9 mouse cellular contexts compared by ENCODE assay signal in the genomic region with DNA sequence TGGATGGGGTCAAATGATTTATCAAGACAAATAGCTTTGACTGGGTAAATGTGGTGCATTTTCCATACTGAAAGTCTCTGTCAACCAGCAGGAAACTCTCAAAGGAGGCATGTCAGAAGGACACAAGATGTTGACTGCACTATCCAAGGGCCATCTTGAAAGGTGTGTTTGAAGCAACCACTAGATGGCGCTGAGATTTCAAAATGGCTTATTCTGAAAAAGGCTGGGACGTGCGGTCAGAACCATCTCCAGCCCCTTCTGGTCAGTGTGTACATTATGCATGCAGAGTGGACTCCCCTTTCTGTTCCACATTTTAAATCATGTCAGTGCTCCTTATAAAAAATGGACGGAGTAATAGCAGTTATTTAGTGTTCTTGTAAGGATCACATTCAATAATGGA.
DNase-seq lines count a peak whose midpoint lies in the region; ATAC-seq and TF ChIP-seq lines count a peak whose summit lies in the region.
"Had no signal": no experiment of that assay in that cellular context is flagged by ENCODE, and none has a peak within 500 bp of the region (broad histone marks: within the 10 kb centered on the region; RNA-seq: fewer than 3 reads in every experiment).

No protein-coding gene starts in this region.

- H3K27me3 ChIP-seq in ES-Bruce4 (ENCODE audit: control insufficient read depth, insufficient read depth, low read length, poor library complexity, severe bottlenecking): no peaks in the 10 kb centered on the region
- H3K27me3 ChIP-seq in hindbrain, postnatal 0 days (ENCODE audit: insufficient read depth, low read length): no peaks in the 10 kb centered on the region
- H3K27me3 ChIP-seq in neural tube, embryonic 11.5 days (ENCODE audit: control insufficient read depth, insufficient read depth, low read length): no peaks in the 10 kb centered on the region

- ATAC-seq in hindbrain, postnatal 0 days: peak; percentile 76; the same call in 1 of the 2 replicates
- peak; percentile 67 for ATAC-seq in neural tube, embryonic 11.5 days (ENCODE audit: insufficient read depth, low FRiP score, low TSS enrichment)

- TF ChIP-seq CTCF in ES-Bruce4 (IDR thresholded peaks at IDR 0.05; ENCODE audit: low read depth, low read length): peak; percentile 41
- TF ChIP-seq CTCF in hindbrain, postnatal 0 days (IDR thresholded peaks at IDR 0.05; ENCODE audit: low read depth): peak; percentile 79

- TF ChIP-seq POLR2A in ES-Bruce4 (IDR thresholded peaks at IDR 0.05; ENCODE audit: insufficient read depth, low read length): no peak

- DNase-seq in gastrocnemius, postnatal 10 days: peak; percentile 5
- no peak for DNase-seq in gastrocnemius, adult 8-10 months (ENCODE audit: low spot score in 2 of 2)
- peak; percentile 11 to 28 for DNase-seq in cerebellum, postnatal 36 days
- peak; percentile 77 for DNase-seq in hindbrain, postnatal 0 days (ENCODE audit: low spot score)
- DNase-seq in left cerebral cortex, postnatal 25 days (ENCODE audit: low spot score in 2 of 2): peak; percentile 40 to 47
- peak; percentile 70 for DNase-seq in neural tube, embryonic 11.5 days (ENCODE audit: low spot score)
- DNase-seq in spleen, postnatal 36 days (ENCODE audit: low spot score in 2 of 2): no peak

- intact Hi-C loops in left cerebral cortex, postnatal 25 days (cut with DNase I): loop anchor here (2.0 to 5.0 kb wide), 2 partner anchors 369 to 1428 kb away; no protein-coding TSS in a partner anchor

- H3K9ac ChIP-seq in ES-Bruce4 (ENCODE audit: low read depth, poor library complexity, severe bottlenecking): no peak overlapping the region
- H3K9ac ChIP-seq in hindbrain, postnatal 0 days (replicated peaks; ENCODE audit: low read length): no peak overlapping the region
- no peak overlapping the region for H3K9ac ChIP-seq in neural tube, embryonic 11.5 days (ENCODE audit: low read length)

- H3K4me1 ChIP-seq in ES-Bruce4 (ENCODE audit: control insufficient read depth, insufficient read depth, low read length): no peaks in the 10 kb centered on the region
- no peaks in the 10 kb centered on the region for H3K4me1 ChIP-seq in hindbrain, postnatal 0 days (ENCODE audit: insufficient read depth, low read length)
- H3K4me1 ChIP-seq in neural tube, embryonic 11.5 days (ENCODE audit: control insufficient read depth, insufficient read depth, low read length): no peaks in the 10 kb centered on the region

- no peak overlapping the region for H3K27ac ChIP-seq in ES-Bruce4 (ENCODE audit: insufficient read depth, low read length)
- H3K27ac ChIP-seq in hindbrain, postnatal 0 days: no peak overlapping the region
- H3K27ac ChIP-seq in neural tube, embryonic 11.5 days (ENCODE audit: low read depth, low read length): no peak overlapping the region

- H3K36me3 ChIP-seq in ES-Bruce4 (ENCODE audit: control insufficient read depth, insufficient read depth, low read length, poor library complexity, severe bottlenecking): no peaks in the 10 kb centered on the region
- H3K36me3 ChIP-seq in hindbrain, postnatal 0 days (ENCODE audit: insufficient read depth, low read length): no peaks in the 10 kb centered on the region
- no peaks in the 10 kb centered on the region for H3K36me3 ChIP-seq in neural tube, embryonic 11.5 days (ENCODE audit: control insufficient read depth, insufficient read depth, low read length)
- H3K36me3 ChIP-seq: G1E had no signal

- TF ChIP-seq EP300 in ES-Bruce4 (IDR thresholded peaks at IDR 0.05; ENCODE audit: insufficient read depth, low read depth, low read length): no peak

- whole genome bisulfite sequencing in hindbrain, postnatal 0 days: 11% methylated on average over 4 of the region's 4 CpGs
- 10% methylated on average over 4 of the region's 4 CpGs for WGBS in neural tube, embryonic 11.5 days

- H3K4me2 ChIP-seq in hindbrain, postnatal 0 days (ENCODE audit: low read depth, low read length): no peak overlapping the region
- H3K4me2 ChIP-seq in neural tube, embryonic 11.5 days (ENCODE audit: low read depth): no peak overlapping the region

- no peak overlapping the region for H3K4me3 ChIP-seq in ES-Bruce4 (ENCODE audit: low read depth, low read length)
- no peak overlapping the region for H3K4me3 ChIP-seq in hindbrain, postnatal 0 days (ENCODE audit: low read length)
- no peak overlapping the region for H3K4me3 ChIP-seq in neural tube, embryonic 11.5 days (ENCODE audit: low read depth, low read length)

- H3K9me3 ChIP-seq in ES-Bruce4 (replicated peaks; ENCODE audit: control insufficient read depth, insufficient read depth, low read length, poor library complexity, severe bottlenecking): no peaks in the 10 kb centered on the region
- no peaks in the 10 kb centered on the region for H3K9me3 ChIP-seq in hindbrain, postnatal 0 days (ENCODE audit: low read length)
- H3K9me3 ChIP-seq in neural tube, embryonic 11.5 days (ENCODE audit: control insufficient read depth, low read length): no peaks in the 10 kb centered on the region

Comparison
In these comparisons a context has a peak if more than half of its experiments do, and no peak if none do; other contexts are left out.
1. DNase-seq: peak in gastrocnemius, postnatal 10 days (single experiment), cerebellum, postnatal 36 days (2 of 2), hindbrain, postnatal 0 days (single experiment), left cerebral cortex, postnatal 25 days (2 of 2) and neural tube, embryonic 11.5 days (single experiment); none in gastrocnemius, adult 8-10 months (0 of 2) and spleen, postnatal 36 days (0 of 2).